8 mouse cellular contexts compared by ENCODE assay signal in the genomic region with DNA sequence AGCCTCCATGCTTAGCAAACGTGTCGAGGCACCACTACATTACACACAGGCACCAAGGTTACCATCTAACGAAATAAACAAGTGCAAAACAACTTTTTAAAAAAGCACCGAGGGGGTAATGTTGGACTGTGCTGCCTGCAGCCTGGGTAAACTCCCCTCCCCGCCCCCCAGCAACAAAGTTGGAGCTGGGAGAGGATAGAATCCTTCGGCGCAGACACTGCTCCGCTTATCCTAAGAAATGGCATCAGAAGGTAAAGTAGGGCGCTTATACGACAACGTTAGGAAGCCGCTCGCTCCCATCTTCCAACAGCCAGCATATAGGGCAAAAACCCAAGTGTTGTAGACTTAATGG. TPM values are rescaled to one million over a fixed set of nuclear protein-coding genes. Genes with fewer than 3 reads are reported as not detected.
DNase-seq lines count a peak whose midpoint lies in the region; ATAC-seq lines count a peak whose summit lies in the region.

No protein-coding gene starts in this region.

- H3K9ac ChIP-seq in heart, embryonic 16.5 days (ENCODE audit: low read length), result peak overlapping the region; percentile 96
- peak overlapping the region; percentile 97 for H3K9ac ChIP-seq in liver, embryonic 12.5 days
- peak overlapping the region; percentile 95 for H3K9ac ChIP-seq in stomach, embryonic 16.5 days (ENCODE audit: low read length)

- H3K36me3 ChIP-seq in heart, embryonic 16.5 days (ENCODE audit: control insufficient read depth, insufficient read depth), result 0 out of 2 replicates have a peak, but pooled peaks cover 5% of the 10 kb centered on the region
- H3K36me3 ChIP-seq in liver, embryonic 12.5 days, result peaks cover 24% of the 10 kb centered on the region
- 0 out of 2 replicates have a peak, but pooled peaks cover 2% of the 10 kb centered on the region for H3K36me3 ChIP-seq in stomach, embryonic 16.5 days (ENCODE audit: control insufficient read depth, insufficient read depth, low read length)

- WGBS in heart, embryonic 16.5 days, result under 1% methylated on average over 13 of the region's 13 CpGs
- WGBS in liver, embryonic 12.5 days (ENCODE audit: insufficient replicate concordance), result under 1% methylated on average over 13 of the region's 13 CpGs
- WGBS in stomach, embryonic 16.5 days, result 0% methylated on average over 13 of the region's 13 CpGs

- H3K27ac ChIP-seq in heart, embryonic 16.5 days (ENCODE audit: low read length), result peak overlapping the region; percentile 98
- H3K27ac ChIP-seq in liver, embryonic 12.5 days, result peak overlapping the region; percentile 95
- peak overlapping the region; percentile 96 for H3K27ac ChIP-seq in stomach, embryonic 16.5 days (ENCODE audit: low read length)

- ATAC-seq in heart, embryonic 16.5 days (replicated peaks; ENCODE audit: extremely low read depth, insufficient read depth, low FRiP score), result no peak
- ATAC-seq in liver, embryonic 12.5 days, result no peak
- no peak for ATAC-seq in stomach, embryonic 16.5 days (ENCODE audit: insufficient read depth, low FRiP score)

- H3K9me3 ChIP-seq in heart, embryonic 16.5 days (replicated peaks; ENCODE audit: control insufficient read depth, low read length), result no peaks in the 10 kb centered on the region
- no peaks in the 10 kb centered on the region for H3K9me3 ChIP-seq in liver, embryonic 12.5 days (replicated peaks)
- H3K9me3 ChIP-seq in stomach, embryonic 16.5 days (replicated peaks; ENCODE audit: control insufficient read depth, low read length), result no peaks in the 10 kb centered on the region

- peak overlapping the region; percentile 86 for H3K4me2 ChIP-seq in heart, embryonic 16.5 days (ENCODE audit: low read depth, low read length)
- H3K4me2 ChIP-seq in liver, embryonic 12.5 days, result peak overlapping the region; percentile 79
- H3K4me2 ChIP-seq in stomach, embryonic 16.5 days (ENCODE audit: low read depth, low read length), result peak overlapping the region; percentile 72

- H3K4me3 ChIP-seq in heart, embryonic 16.5 days (ENCODE audit: low read length), result peak overlapping the region; percentile 95
- H3K4me3 ChIP-seq in liver, embryonic 12.5 days, result peak overlapping the region; percentile 99
- H3K4me3 ChIP-seq in stomach, embryonic 16.5 days (replicated peaks; ENCODE audit: low read length), result peak overlapping the region; percentile 92

- peaks cover 33% of the 10 kb centered on the region for H3K4me1 ChIP-seq in heart, embryonic 16.5 days (ENCODE audit: control insufficient read depth, insufficient read depth, low read length)
- peaks cover 53% of the 10 kb centered on the region for H3K4me1 ChIP-seq in liver, embryonic 12.5 days
- H3K4me1 ChIP-seq in stomach, embryonic 16.5 days (ENCODE audit: control insufficient read depth, insufficient read depth, low read length), result peaks cover 25% of the 10 kb centered on the region

- no peaks in the 10 kb centered on the region for H3K27me3 ChIP-seq in heart, embryonic 16.5 days (ENCODE audit: control insufficient read depth, insufficient read depth, low read length)
- H3K27me3 ChIP-seq in liver, embryonic 12.5 days (replicated peaks), result peaks cover 5% of the 10 kb centered on the region; the same call in 1 of the 2 replicates
- no peaks in the 10 kb centered on the region for H3K27me3 ChIP-seq in stomach, embryonic 16.5 days (ENCODE audit: control insufficient read depth, insufficient read depth, low read length)

- peak; percentile 54 for DNase-seq in adrenal gland, postnatal 14 days
- DNase-seq in adrenal gland, adult 18-20 months (ENCODE audit: low spot score in 2 of 2), result no peak
- DNase-seq in ovary, postnatal 36 days (ENCODE audit: low spot score), result peak; percentile 35
- no peak for DNase-seq in ovary, adult 18-20 months (ENCODE audit: low spot score)
- DNase-seq in urinary bladder, postnatal 4 days (ENCODE audit: low spot score in 2 of 2), result no peak

RNA-seq across cellular contexts. Expression of a gene that starts 0.8 kb away (rescaled TPM):
- total RNA-seq in adrenal gland, postnatal 14 days (2021), result 73.5 and 76.3 TPM in 2 replicates
- total RNA-seq in adrenal gland, adult 18-20 months (2021), result 10 to 100 TPM; 62.1 to 87.8 TPM
- 17.1 and 17.9 TPM in 2 replicates for polyA plus RNA-seq in heart, embryonic 16.5 days (2015; fragmentation: Nextera tagmentation; extraction: Ambion mirVana)
- polyA plus RNA-seq in liver, embryonic 12.5 days (2016; fragmentation: Nextera tagmentation; extraction: Ambion mirVana), result 15.6 and 16.1 TPM in 2 replicates
- 12.4 and 14.4 TPM in 2 replicates for polyA plus RNA-seq in stomach, embryonic 16.5 days (2015; fragmentation: Nextera tagmentation; extraction: Ambion mirVana)

Comparison
In these comparisons a context has a peak if more than half of its experiments do, and no peak if none do; other contexts are left out.
1. DNase-seq: peak in adrenal gland, postnatal 14 days (single experiment) and ovary, postnatal 36 days (single experiment); none in adrenal gland, adult 18-20 months (0 of 2), ovary, adult 18-20 months (single experiment) and urinary bladder, postnatal 4 days (0 of 2).
2. Peak in every context shown above with its lines, with median percentiles within 50 percentile points of each other: H3K27ac ChIP-seq, H3K4me2 ChIP-seq, H3K4me3 ChIP-seq and H3K9ac ChIP-seq.